Mouse (Mus musculus) brain, embryonic 18.5 days (tissue): ENCODE measurements around the gene Arhgef7.

Experiments used
- DNase-seq: peaks from one replicate; pipeline ENCODE4 v3.0.0-alpha.2; 2012; ENCODE audit warnings: low read depth, low spot score

Arhgef7 gene

GRCm38 (mm10) chr8:11797729-11798479 lies 70.4 kb downstream of the Arhgef7 start:
- DNase-seq, result peak; percentile 16

- no peak for DNase-seq
Observed at GRCm38 (mm10) chr8:11798480-11798867, 71.0 kb downstream of the Arhgef7 start.

GRCm38 (mm10) chr8:11799098-11799497 lies 71.6 kb downstream of the Arhgef7 start:
- no peak for DNase-seq

GRCm38 (mm10) chr8:11800481-11800880 lies 73.0 kb downstream of the Arhgef7 start:
- DNase-seq, result no peak

- no peak for DNase-seq
Observed at GRCm38 (mm10) chr8:11801571-11801970, 74.0 kb downstream of the Arhgef7 start.

GRCm38 (mm10) chr8:11804914-11805313 lies 77.4 kb downstream of the Arhgef7 start:
- no peak for DNase-seq

- DNase-seq, result peak; percentile 12
Observed at GRCm38 (mm10) chr8:11806252-11806651, 78.7 kb downstream of the Arhgef7 start.

GRCm38 (mm10) chr8:11807361-11807760 lies 79.8 kb downstream of the Arhgef7 start:
- no peak for DNase-seq

GRCm38 (mm10) chr8:11808047-11808446 lies 80.5 kb downstream of the Arhgef7 start:
- DNase-seq, result no peak

- DNase-seq, result no peak
Observed at GRCm38 (mm10) chr8:11810426-11810825, 82.9 kb downstream of the Arhgef7 start.

- DNase-seq, result no peak
Observed at GRCm38 (mm10) chr8:11813801-11814200, 86.3 kb downstream of the Arhgef7 start.

GRCm38 (mm10) chr8:11815206-11815605 lies 87.7 kb downstream of the Arhgef7 start:
- no peak for DNase-seq

- no peak for DNase-seq
Observed at GRCm38 (mm10) chr8:11820136-11820535, 92.6 kb downstream of the Arhgef7 start.

- DNase-seq, result no peak
Observed at GRCm38 (mm10) chr8:11820568-11820967, 93.0 kb downstream of the Arhgef7 start.

- no peak for DNase-seq
Observed at GRCm38 (mm10) chr8:11821451-11822206, 94.1 kb downstream of the Arhgef7 start.

GRCm38 (mm10) chr8:11822550-11823060 lies 95.1 kb downstream of the Arhgef7 start:
- DNase-seq, result no peak

GRCm38 (mm10) chr8:11825756-11826155 lies 98.2 kb downstream of the Arhgef7 start:
- DNase-seq, result no peak

- no peak for DNase-seq
Observed at GRCm38 (mm10) chr8:11827312-11827711, 99.8 kb downstream of the Arhgef7 start.

GRCm38 (mm10) chr8:11830214-11831046 lies 102.9 kb downstream of the Arhgef7 start:
- peak; percentile 14 for DNase-seq

- DNase-seq, result no peak
Observed at GRCm38 (mm10) chr8:11831174-11831573, 103.7 kb downstream of the Arhgef7 start.

GRCm38 (mm10) chr8:11831939-11832338 lies 104.4 kb downstream of the Arhgef7 start:
- DNase-seq, result no peak

- DNase-seq, result no peak
Observed at GRCm38 (mm10) chr8:11833157-11833556, 105.6 kb downstream of the Arhgef7 start.
